ENCODE assay signal across 27 mouse cellular contexts in the genomic region with DNA sequence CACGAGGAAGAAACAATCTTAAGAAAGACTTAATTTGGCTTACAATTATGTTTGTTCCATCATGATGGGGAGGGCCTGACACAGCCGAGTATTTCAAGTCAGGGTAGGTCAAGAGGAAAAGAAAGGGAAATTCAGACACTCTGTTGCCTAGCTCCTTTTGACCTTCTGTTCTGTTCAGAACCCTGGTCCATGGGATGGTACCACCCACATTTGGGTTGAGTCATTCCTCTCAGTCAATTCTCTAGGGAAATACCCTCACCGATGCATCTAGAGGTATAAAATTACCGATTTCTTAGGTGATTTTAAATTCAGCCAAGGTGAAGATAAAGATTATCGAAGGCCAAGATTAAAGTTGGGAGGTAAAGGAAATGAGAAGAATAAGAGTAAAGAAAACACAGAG.
"Had no signal": no experiment of that assay in that cellular context is flagged by ENCODE, and none has a peak within 500 bp of the region (broad histone marks: within the 10 kb centered on the region; RNA-seq: fewer than 3 reads in every experiment).

No protein-coding gene starts in this region.

- DNase-seq: cerebellum, adult 9-10 months; cerebellum, adult 9-11 months; cerebellum, postnatal 10 days; cerebellum, postnatal 14 days; cerebellum, postnatal 25 days; cerebellum, postnatal 36 days; embryo, embryonic 11 days; forebrain, postnatal 0 days; gastrocnemius, adult 2 months; gastrocnemius, postnatal 10 days; gastrocnemius, postnatal 14 days; gastrocnemius, postnatal 25 days; gastrocnemius, postnatal 36 days; heart, adult 11 months; heart, adult 18-20 months; heart, adult 2 months had no signal

- H3K27me3 ChIP-seq: embryonic facial prominence, embryonic 12.5 days; embryonic facial prominence, embryonic 13.5 days; embryonic facial prominence, embryonic 15.5 days; forebrain, embryonic 12.5 days; forebrain, embryonic 13.5 days; forebrain, embryonic 15.5 days had no signal

- H3K36me3 ChIP-seq: embryonic facial prominence, embryonic 10.5 days; embryonic facial prominence, embryonic 12.5 days; embryonic facial prominence, embryonic 13.5 days; embryonic facial prominence, embryonic 15.5 days; forebrain, embryonic 10.5 days; forebrain, embryonic 12.5 days; forebrain, embryonic 15.5 days had no signal

- H3K4me1 ChIP-seq: embryonic facial prominence, embryonic 10.5 days; embryonic facial prominence, embryonic 12.5 days; embryonic facial prominence, embryonic 13.5 days; embryonic facial prominence, embryonic 15.5 days; forebrain, embryonic 10.5 days; forebrain, embryonic 12.5 days; forebrain, embryonic 13.5 days had no signal

- H3K27ac ChIP-seq: embryonic facial prominence, embryonic 10.5 days; embryonic facial prominence, embryonic 12.5 days; embryonic facial prominence, embryonic 13.5 days; embryonic facial prominence, embryonic 15.5 days; forebrain, embryonic 10.5 days; forebrain, embryonic 12.5 days; forebrain, embryonic 13.5 days; forebrain, embryonic 15.5 days; gastrocnemius, adult 2 months; heart, adult 2 months had no signal

- ATAC-seq: forebrain, embryonic 13.5 days; forebrain, embryonic 14.5 days; forebrain, embryonic 15.5 days; forebrain, embryonic 16.5 days; forebrain, postnatal 0 days had no signal

- H3K4me2 ChIP-seq: embryonic facial prominence, embryonic 12.5 days; embryonic facial prominence, embryonic 13.5 days; embryonic facial prominence, embryonic 15.5 days; forebrain, embryonic 12.5 days; forebrain, embryonic 13.5 days; forebrain, embryonic 15.5 days had no signal

- H3K9me3 ChIP-seq: embryonic facial prominence, embryonic 10.5 days; embryonic facial prominence, embryonic 12.5 days; embryonic facial prominence, embryonic 13.5 days; embryonic facial prominence, embryonic 15.5 days; forebrain, embryonic 10.5 days; forebrain, embryonic 12.5 days; forebrain, embryonic 13.5 days; forebrain, embryonic 15.5 days had no signal

- H3K9ac ChIP-seq: embryonic facial prominence, embryonic 12.5 days; embryonic facial prominence, embryonic 13.5 days; embryonic facial prominence, embryonic 15.5 days; forebrain, embryonic 12.5 days; forebrain, embryonic 13.5 days; forebrain, embryonic 15.5 days; forebrain, postnatal 0 days had no signal

- H3K4me3 ChIP-seq: embryonic facial prominence, embryonic 10.5 days; embryonic facial prominence, embryonic 12.5 days; embryonic facial prominence, embryonic 13.5 days; embryonic facial prominence, embryonic 15.5 days; erythroblast, embryonic 14.5 days; forebrain, embryonic 10.5 days; forebrain, embryonic 12.5 days; forebrain, embryonic 13.5 days; forebrain, embryonic 15.5 days; gastrocnemius, adult 2 months; heart, adult 2 months had no signal
